Mouse (Mus musculus): ENCODE measurements around the gene Nxpe2.

DNA sequence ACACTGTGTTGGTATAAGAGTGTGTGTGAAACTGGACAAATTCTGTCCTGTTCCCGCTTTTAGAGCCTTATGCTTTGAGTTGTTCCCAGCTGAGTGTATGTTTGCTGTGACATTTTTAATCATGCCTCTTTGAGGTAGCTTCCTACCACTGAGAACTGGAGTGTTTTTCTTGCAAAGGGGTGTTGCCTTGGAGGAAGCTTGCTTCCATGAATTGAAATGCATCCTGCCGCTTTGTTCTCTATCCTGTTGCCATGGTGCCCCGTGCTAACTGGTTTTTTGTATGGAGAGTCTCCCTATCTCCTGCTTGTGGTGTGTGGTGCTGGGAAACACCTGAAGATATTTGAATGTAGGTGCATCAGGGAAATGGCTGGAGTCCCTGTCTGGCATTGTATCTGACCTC, 39.1 kb downstream of the Nxpe2 start:
- TF ChIP-seq CTCF (IDR thresholded peaks at IDR 0.05) = no peak
- peak; percentile 66 for TF ChIP-seq EP300 (IDR thresholded peaks at IDR 0.05)
